Mouse (Mus musculus): ENCODE data around the gene Dvl3.

- TF ChIP-seq POLR2A (IDR thresholded peaks at IDR 0.05; ENCODE audit: borderline replicate concordance, insufficient read depth, low read length) (no peak), CTCF (IDR thresholded peaks at IDR 0.05; ENCODE audit: borderline replicate concordance, insufficient read depth, low read depth, low read length) (no peak)
Observed at GRCm38 (mm10) chr16:20471686-20472085, 45.1 kb upstream of the Dvl3 start.
